Mouse (Mus musculus): ENCODE results near the gene Kctd18.

Gene Kctd18

DNA sequence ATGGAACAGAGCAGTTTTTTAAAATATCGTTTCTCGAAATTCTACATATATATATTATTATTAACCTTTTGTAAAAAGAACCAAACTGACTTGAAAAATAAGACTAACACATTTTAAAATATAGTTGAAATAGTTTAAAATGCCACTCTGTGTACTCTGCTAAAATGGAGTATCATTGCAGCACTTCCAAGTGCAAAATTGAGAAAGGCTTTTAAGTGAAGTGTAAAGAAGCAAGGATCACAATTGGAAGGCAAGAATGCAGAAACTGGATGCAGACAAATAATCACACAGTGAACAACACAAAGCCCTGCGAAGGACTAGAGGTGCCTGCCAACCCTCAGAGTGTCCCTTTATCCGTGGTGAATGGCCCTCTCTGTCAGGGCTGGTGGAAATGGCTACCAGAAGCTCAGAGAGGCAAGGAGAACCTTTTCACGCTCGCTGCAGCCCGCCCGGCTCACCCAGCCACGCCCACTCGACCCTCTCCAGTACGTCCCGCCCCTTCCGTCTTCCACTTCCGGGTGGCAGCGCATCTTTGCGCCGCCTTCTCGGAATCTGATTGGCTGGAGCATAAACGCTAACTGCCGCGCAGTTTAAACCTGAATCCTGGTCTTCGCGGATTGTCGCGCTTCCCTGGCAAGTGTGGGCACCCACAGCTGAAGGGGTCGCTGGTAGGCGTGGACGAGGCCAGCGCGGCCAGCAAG lies 23.2 kb downstream of the Kctd18 start, which contains the start of gene Sgo2a:
TSS of gene Sgo2a (plus strand) at position 540 of the 701 bp plus-strand sequence.
- peak; percentile 92 to 96 for DNase-seq (ENCODE audit: inconsistent age in 2 of 2, low spot score in 1 of 2)

- no peak for DNase-seq (ENCODE audit: inconsistent age in 2 of 2, low spot score in 1 of 2)
These were observed 27.5 kb downstream of the Kctd18 start for GRCm38 (mm10) chr1:57991277-57991676.

- DNase-seq (ENCODE audit: inconsistent age in 2 of 2, low spot score in 1 of 2), result peak in 1 of 2 experiments; percentile 35
These were observed 29.6 kb downstream of the Kctd18 start for GRCm38 (mm10) chr1:57989052-57989600.

DNA sequence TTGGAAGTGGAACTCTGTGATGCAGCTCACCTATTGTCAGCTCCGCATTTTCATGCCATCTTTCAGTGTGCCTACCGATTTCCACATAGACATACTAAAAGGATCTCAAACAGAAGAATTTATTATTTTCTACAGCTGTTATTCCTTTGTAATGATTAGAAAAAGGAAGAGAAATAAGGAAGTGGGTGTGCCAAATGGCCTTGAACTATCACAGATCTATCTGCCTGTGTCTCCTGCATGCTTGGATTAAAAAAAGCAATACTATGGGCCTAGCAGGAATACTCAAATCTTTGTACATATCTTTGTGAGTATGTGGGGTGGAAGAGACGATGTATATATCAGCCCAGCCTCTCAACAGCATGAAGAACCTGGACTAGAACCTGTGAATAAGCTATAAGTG lies 41.9 kb downstream of the Kctd18 start:
- DNase-seq (ENCODE audit: inconsistent age in 2 of 2, low spot score in 1 of 2), result no peak

- DNase-seq (ENCODE audit: inconsistent age in 2 of 2, low spot score in 1 of 2), result no peak
These were observed 47.2 kb downstream of the Kctd18 start for GRCm38 (mm10) chr1:57971588-57971987.

DNA sequence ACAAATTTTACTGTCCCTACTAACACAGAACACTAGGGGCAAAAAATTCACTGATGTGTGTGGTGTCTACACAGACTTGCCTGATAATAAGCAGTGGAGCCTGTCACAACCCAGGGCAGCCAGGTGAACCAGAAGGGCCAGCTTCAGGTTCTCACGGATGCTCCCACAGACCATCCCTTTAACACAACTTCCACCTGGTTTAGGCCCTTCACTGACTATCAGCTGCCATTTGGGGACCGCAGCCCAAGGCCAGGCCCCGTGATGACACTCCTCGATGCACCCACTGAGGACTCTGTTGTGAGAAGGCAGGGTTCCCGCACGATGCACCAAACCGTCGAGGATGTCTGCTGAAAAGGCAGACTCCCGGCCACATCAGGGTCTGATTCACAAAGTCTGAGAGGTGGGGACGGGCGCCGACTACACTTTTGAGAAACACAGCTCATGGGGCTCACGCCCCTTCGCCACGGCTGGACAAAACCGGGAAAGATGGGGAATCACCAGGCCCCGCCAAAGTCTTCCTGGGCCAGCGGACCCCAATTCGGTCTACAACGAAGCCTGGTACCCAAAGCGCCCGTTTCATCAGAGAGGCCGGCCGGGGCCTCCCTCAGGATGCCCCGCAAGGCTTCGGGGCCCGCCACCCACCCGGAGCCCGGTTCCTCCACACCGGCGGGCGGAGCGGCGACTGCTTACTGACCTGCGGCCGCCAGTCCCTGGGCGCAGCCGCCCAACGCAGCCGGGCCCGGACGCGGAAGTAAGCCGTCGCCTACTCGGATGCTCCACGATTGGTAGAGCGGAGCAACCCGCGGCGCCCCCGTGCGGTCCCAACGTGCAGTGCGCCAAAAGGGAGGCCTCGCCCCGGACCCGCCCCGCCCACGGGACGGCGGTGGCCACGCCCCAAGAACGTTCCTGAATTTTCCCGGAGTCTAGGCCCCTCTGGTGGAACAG lies 49.2 kb downstream of the Kctd18 start:
- peak; percentile 96 to 99 for DNase-seq (ENCODE audit: inconsistent age in 2 of 2, low spot score in 1 of 2)

DNA sequence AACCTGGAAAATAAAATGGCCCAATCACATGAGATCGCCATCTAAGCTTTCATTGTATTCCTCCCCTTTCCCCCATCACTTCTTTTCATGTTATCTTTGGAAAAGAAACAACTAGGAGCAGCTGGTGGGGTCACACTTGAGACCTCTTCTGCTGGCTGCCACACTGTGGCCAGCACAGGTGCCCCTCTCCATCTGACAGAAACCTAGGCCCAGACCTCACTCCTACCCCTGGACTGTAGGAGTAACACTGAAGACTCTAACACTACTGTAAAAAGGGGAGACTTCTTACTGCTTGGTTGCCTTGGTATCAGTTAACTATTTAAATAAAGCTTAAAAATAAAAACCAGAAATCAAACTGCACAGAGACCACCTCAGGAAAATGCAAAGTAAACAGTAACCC lies 63.0 kb downstream of the Kctd18 start:
- DNase-seq (ENCODE audit: inconsistent age in 2 of 2, low spot score in 1 of 2), result no peak

GRCm38 (mm10) chr1:57954376-57954765 lies 64.4 kb downstream of the Kctd18 start:
- no peak for DNase-seq (ENCODE audit: inconsistent age in 2 of 2, low spot score in 1 of 2)

DNA sequence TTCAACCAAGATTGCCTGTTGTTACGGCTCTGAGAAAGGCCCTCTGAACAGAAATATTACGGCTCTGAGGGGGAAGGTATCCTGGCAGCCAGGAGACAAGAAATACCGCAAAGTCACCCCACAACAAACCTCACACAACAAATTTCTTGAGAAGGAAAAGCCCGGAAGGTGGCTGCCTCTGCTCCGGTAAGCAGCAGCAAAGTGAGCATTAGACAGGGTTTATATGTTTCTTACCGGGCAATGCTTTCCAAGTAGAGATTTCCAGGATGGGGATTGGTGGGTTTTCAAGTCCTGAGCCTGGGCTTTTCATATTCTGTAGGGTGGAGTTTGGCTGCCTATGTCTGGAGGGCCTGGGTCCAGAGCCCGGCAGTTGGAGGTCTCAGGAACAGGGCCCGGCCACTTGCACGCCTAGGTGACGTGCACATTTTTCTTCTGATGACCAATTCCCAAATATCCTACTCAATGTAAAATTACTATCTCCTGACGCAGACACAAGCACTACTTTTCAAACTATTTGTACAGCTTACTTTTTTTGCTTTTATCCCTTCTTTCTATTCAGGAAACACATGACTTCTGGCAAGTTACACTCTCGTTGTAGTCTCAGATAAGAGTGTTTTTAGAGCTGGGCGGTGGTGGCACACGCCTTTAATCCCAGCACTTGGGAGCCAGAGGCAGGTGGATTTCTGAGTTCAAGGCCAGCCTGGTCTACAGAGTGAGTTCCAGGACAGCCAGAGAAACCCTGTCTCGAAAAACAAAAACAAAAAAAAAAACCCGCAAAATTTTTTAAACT lies 65.0 kb downstream of the Kctd18 start:
- no peak for DNase-seq (ENCODE audit: inconsistent age in 2 of 2, low spot score in 1 of 2)

DNA sequence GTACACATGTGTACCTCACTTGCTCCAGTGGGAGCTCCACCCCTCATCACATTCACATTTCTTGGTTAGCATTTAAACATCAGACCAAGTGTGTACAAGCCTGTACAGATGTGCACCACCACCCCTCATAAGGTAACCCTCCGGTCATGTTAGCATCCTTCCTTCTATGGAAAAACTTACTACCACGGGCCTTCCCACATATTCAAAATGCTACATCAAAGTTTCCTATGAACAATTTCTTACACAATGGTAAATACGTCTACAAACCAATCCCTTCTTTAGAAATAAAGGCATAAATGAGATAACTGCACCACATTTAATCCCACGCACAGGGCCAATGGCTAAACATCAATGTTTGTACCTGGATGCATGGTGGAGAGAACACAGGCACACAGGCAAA lies 66.2 kb downstream of the Kctd18 start:
- DNase-seq (ENCODE audit: inconsistent age in 2 of 2, low spot score in 1 of 2), result no peak

- DNase-seq (ENCODE audit: inconsistent age in 2 of 2, low spot score in 1 of 2), result no peak
These were observed 69.0 kb downstream of the Kctd18 start for GRCm38 (mm10) chr1:57949716-57950115.

- DNase-seq (ENCODE audit: inconsistent age in 2 of 2, low spot score in 1 of 2), result peak in 1 of 2 experiments; percentile 54
These were observed 69.6 kb downstream of the Kctd18 start for GRCm38 (mm10) chr1:57949195-57949594.

- DNase-seq (ENCODE audit: inconsistent age in 2 of 2, low spot score in 1 of 2), result no peak
These were observed 71.0 kb downstream of the Kctd18 start for GRCm38 (mm10) chr1:57947552-57948347.

DNA sequence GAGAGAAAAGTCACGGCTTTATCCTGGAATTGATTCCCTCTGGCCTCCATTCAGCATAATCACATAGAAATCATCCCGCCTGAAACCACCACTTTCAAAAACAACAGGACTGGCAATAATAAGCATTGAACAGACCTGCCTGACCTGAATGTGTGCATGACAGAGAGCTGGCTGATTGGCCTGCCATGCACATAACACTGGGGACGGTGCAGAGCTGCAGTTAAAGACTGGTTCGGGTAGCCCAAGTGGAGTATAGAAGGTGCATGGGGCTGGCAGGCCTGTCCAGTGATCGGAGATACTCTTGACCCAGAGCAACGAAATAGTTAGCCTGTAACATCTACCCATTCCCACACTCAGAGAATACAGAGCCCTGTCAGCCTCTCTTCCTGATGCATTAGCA lies 76.5 kb downstream of the Kctd18 start:
- no peak for DNase-seq (ENCODE audit: inconsistent age in 2 of 2, low spot score in 1 of 2)

GRCm38 (mm10) chr1:57941734-57942133 lies 77.0 kb downstream of the Kctd18 start:
- DNase-seq (ENCODE audit: inconsistent age in 2 of 2, low spot score in 1 of 2), result no peak

- no peak for DNase-seq (ENCODE audit: inconsistent age in 2 of 2, low spot score in 1 of 2)
These were observed 77.7 kb downstream of the Kctd18 start for GRCm38 (mm10) chr1:57941095-57941494.

- no peak for DNase-seq (ENCODE audit: inconsistent age in 2 of 2, low spot score in 1 of 2)
These were observed 78.1 kb downstream of the Kctd18 start for GRCm38 (mm10) chr1:57940691-57941090.

- DNase-seq (ENCODE audit: inconsistent age in 2 of 2, low spot score in 1 of 2), result no peak
These were observed 84.5 kb downstream of the Kctd18 start for GRCm38 (mm10) chr1:57934287-57934686.

- peak in 1 of 2 experiments; percentile 24 for DNase-seq (ENCODE audit: inconsistent age in 2 of 2, low spot score in 1 of 2)
These were observed 100.2 kb downstream of the Kctd18 start for GRCm38 (mm10) chr1:57918567-57918966.

DNA sequence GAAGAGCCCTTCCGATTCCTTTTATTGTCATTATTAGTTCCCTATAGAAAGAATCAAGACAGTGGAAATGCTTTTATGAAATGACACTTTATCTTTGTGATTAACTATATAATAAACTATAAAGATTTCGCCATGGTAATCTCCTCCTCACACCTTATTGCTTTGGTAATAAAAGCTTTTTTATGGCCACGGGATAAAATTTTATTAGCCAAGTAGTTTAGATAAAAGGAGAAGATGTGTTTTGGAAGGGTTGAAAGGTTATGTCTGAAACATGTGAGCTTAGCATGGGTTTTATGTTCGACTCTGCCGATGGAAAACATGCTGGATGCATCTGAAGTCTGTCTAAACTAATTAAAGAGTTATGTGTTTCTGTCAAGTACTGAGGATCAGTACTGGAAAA lies 101.4 kb downstream of the Kctd18 start:
- DNase-seq (ENCODE audit: inconsistent age in 2 of 2, low spot score in 1 of 2), result no peak

All from adrenal gland, adult (tissue).